Mouse (Mus musculus): ENCODE data around the gene Llcfc1. TPM values are rescaled to one million over a fixed set of nuclear protein-coding genes. Genes with fewer than 3 reads are reported as not detected.

The Llcfc1 gene
- polyA plus RNA-seq, 1 experiment from 2014 or later: not detected

DNA sequence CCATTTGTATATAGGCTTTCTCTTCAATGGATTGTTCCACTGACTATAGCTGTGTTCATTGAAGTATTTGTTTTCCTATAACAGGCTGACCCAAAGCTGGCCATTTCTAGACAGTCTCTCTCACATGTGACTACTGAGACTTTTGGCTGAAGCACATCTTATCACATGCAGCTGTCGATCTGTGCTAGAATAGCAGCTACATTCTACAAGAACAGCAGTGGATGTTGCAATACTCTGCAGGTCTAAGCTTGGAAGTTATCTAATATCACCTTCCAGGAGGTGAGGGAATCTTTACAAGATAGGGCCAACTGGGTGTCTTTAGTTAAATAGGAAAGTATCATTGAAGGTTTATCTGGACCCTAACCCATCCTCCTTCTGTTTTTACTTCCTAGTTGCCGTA, 37.2 kb downstream of the Llcfc1 start:
- Histone ChIP-seq H3K27me3 (replicated peaks; ENCODE audit: control insufficient read depth, insufficient read depth, low read length) (no peaks in the 10 kb centered on the region), H3K4me3 (ENCODE audit: low read depth, low read length) (no peak overlapping the region), H3K36me3 (ENCODE audit: control insufficient read depth, insufficient read depth, low read length) (no peaks in the 10 kb centered on the region), H3K4me2 (ENCODE audit: low read length) (no peak overlapping the region), H3K9ac (ENCODE audit: low read length) (no peak overlapping the region), H3K4me1 (replicated peaks; ENCODE audit: control insufficient read depth, insufficient read depth, low read length) (no peaks in the 10 kb centered on the region), H3K9me3 (ENCODE audit: control insufficient read depth, low read length) (no peaks in the 10 kb centered on the region), H3K27ac (ENCODE audit: low read depth) (no peak overlapping the region)
- WGBS: 82% methylated on average over 2 of the region's 2 CpGs
- no peak for DNase-seq (ENCODE audit: low spot score)
- ATAC-seq (replicated peaks; ENCODE audit: low FRiP score, low TSS enrichment, low read depth): no peak

DNA sequence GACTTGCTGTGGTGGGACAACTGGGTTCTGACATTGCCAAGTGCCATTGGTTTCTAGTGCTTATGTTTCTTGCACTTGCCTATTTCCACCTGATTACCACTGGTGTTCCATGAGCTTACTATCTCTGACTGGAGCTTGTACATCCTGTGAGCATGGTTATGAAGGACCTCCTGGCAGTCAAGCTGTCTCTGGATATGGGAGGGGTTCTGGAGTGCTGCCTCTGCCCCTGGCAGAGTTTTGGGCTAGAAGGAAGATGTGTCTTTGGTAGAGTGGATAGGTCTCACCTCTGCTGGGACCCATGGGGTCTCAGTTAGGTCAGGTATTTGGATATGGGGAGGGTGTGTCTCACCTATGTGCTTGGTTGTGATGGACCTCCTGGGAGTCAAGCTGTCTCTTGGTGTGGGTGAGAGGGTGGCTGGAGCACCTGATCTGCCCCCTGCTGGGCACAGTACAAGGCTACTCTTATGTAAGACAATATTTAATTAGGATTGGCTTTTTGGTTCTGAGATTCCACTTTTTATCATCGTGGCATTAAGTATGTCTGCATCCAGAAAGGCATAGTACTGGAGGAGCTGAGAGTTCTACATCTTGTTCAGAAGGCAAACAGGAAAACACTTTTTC, 43.9 kb downstream of the Llcfc1 start:
- Histone ChIP-seq H3K36me3 (ENCODE audit: control insufficient read depth, insufficient read depth, low read length) (no peaks in the 10 kb centered on the region), H3K4me1 (replicated peaks; ENCODE audit: control insufficient read depth, insufficient read depth, low read length) (no peaks in the 10 kb centered on the region), H3K4me2 (ENCODE audit: low read length) (no peak overlapping the region), H3K9me3 (ENCODE audit: control insufficient read depth, low read length) (no peaks in the 10 kb centered on the region), H3K9ac (ENCODE audit: low read length) (no peak overlapping the region), H3K4me3 (ENCODE audit: low read depth, low read length) (no peak overlapping the region), H3K27me3 (replicated peaks; ENCODE audit: control insufficient read depth, insufficient read depth, low read length) (no peaks in the 10 kb centered on the region), H3K27ac (ENCODE audit: low read depth) (no peak overlapping the region)
- DNase-seq (ENCODE audit: low spot score): no peak
- no peak for ATAC-seq (replicated peaks; ENCODE audit: low FRiP score, low TSS enrichment, low read depth)
- WGBS: 85% methylated on average over 1 of the region's 1 CpGs

DNA sequence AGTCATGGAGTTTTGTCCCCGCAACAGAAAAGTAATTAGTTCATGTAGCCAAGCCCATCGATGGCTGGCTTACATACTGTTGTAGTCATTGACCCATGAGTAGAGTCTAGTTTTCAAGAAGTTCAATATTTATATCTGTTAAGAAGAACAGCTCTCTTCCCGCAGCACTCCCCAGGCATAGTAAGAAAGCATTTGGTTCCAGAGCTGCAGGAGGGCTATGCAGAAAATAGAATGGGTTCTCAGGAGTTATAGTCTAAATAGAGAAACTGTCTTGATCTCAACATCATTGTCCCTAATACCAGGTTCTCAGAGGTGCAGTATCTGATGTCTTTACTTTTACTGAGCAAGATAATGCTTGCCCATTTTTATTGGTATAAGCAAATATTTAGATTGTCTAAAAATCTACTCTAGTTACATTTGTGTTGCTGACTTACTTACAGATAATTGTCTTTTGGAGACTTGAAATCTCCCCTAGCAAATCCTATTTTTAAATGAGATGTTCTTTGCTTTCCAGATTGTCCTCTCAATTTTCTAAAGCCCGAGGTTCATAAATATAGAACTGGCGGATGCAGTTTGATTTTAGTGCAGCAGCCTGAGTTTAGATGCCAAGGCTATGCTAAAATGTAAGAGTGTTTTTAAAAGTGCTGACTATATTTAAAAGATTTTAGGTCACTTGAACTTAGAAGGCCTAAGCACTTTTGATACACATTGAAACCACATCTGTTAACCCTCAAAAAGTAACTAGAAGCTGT, 50.7 kb downstream of the Llcfc1 start:
- Histone ChIP-seq H3K27me3 (replicated peaks; ENCODE audit: control insufficient read depth, insufficient read depth, low read length) (no peaks in the 10 kb centered on the region), H3K9ac (ENCODE audit: low read length) (no peak overlapping the region), H3K4me1 (replicated peaks; ENCODE audit: control insufficient read depth, insufficient read depth, low read length) (no peaks in the 10 kb centered on the region), H3K4me3 (ENCODE audit: low read depth, low read length) (no peak overlapping the region), H3K36me3 (ENCODE audit: control insufficient read depth, insufficient read depth, low read length) (no peaks in the 10 kb centered on the region), H3K4me2 (ENCODE audit: low read length) (no peak overlapping the region), H3K9me3 (ENCODE audit: control insufficient read depth, low read length) (no peaks in the 10 kb centered on the region), H3K27ac (ENCODE audit: low read depth) (no peak overlapping the region)
- DNase-seq (ENCODE audit: low spot score) (no peak), ATAC-seq (replicated peaks; ENCODE audit: low FRiP score, low TSS enrichment, low read depth) (no peak)
- 86% methylated on average over 5 of the region's 5 CpGs for WGBS

Other genes with a start within 250 kb of the Llcfc1 start
- gene Gm10334, start 238.3 kb upstream of the Llcfc1 start, polyA plus RNA-seq (2014; fragmentation: Nextera tagmentation; extraction: Ambion mirVana): 6.2 TPM in 1 of 2 replicates, not detected in the other
- gene Prss1, start 225.5 kb upstream of the Llcfc1 start, polyA plus RNA-seq (2014; fragmentation: Nextera tagmentation; extraction: Ambion mirVana): 23.9 TPM in 1 of 2 replicates, not detected in the other
- 14.1 TPM in 1 of 2 replicates, not detected in the other for gene Prss2, start 162.6 kb upstream of the Llcfc1 start, polyA plus RNA-seq (2014; fragmentation: Nextera tagmentation; extraction: Ambion mirVana)
- 7.3 and 8.6 TPM in 2 replicates for gene Ephb6, start 78.9 kb upstream of the Llcfc1 start, polyA plus RNA-seq (2014; fragmentation: Nextera tagmentation; extraction: Ambion mirVana)
- gene Trpv6, start 48.0 kb upstream of the Llcfc1 start, polyA plus RNA-seq (2014; fragmentation: Nextera tagmentation; extraction: Ambion mirVana): 0.30 and 0.58 TPM in 2 replicates
- 0.08 TPM in 1 of 2 replicates, not detected in the other for gene Trpv5, start 3.7 kb upstream of the Llcfc1 start, polyA plus RNA-seq (2014; fragmentation: Nextera tagmentation; extraction: Ambion mirVana)
- gene Kel, start 19.9 kb downstream of the Llcfc1 start, polyA plus RNA-seq (2014; fragmentation: Nextera tagmentation; extraction: Ambion mirVana): 0.64 and 1.7 TPM in 2 replicates
- gene Olfr459, start 90.7 kb downstream of the Llcfc1 start, polyA plus RNA-seq (2014; fragmentation: Nextera tagmentation; extraction: Ambion mirVana): 0.04 TPM in 1 of 2 replicates, not detected in the other
- gene Pip, start 163.1 kb downstream of the Llcfc1 start, polyA plus RNA-seq (2014; fragmentation: Nextera tagmentation; extraction: Ambion mirVana): not detected in 2 replicates
- gene Sval2, start 168.6 kb downstream of the Llcfc1 start, polyA plus RNA-seq (2014; fragmentation: Nextera tagmentation; extraction: Ambion mirVana): not detected in 2 replicates